Mouse (Mus musculus) liver, adult 2 months (tissue): Measurements from ENCODE around the gene Slc24a2. TPM values are rescaled to one million over a fixed set of nuclear protein-coding genes. Genes with fewer than 3 reads are reported as not detected.

Experiments
- DNase-seq: peaks from one replicate; pipeline ENCODE4 v3.0.0-alpha.2; 2011; ENCODE audit warnings: low read depth, low spot score; ENCODE audit errors: extremely low read depth
- H3K27ac ChIP-seq: fragments of 200-500 bp; replicated peaks from 2 replicates; pipeline ENCODE4 v1.5.1; 2012; ENCODE audit warnings: low read depth, mild to moderate bottlenecking, control low read depth, inconsistent platforms, low read length; ENCODE audit not compliant: insufficient read depth
- H3K27me3 ChIP-seq: fragments of 200-500 bp; 2 replicates; pipeline ENCODE4 v1.6.1; 2012; ENCODE audit warnings: mild to moderate bottlenecking, moderate library complexity, low read length, inconsistent platforms; ENCODE audit not compliant: control insufficient read depth, insufficient read depth
- H3K36me3 ChIP-seq: fragments of 200-500 bp; 2 replicates; pipeline ENCODE4 v1.6.1; 2012; ENCODE audit warnings: low read length, inconsistent platforms; ENCODE audit not compliant: control insufficient read depth, insufficient read depth
- H3K4me1 ChIP-seq: fragments of 200-500 bp; 2 replicates; pipeline ENCODE4 v1.6.1; 2011; ENCODE audit warnings: low read length; ENCODE audit not compliant: control insufficient read depth, insufficient read depth
- H3K4me3 ChIP-seq: fragments of 200-500 bp; 2 replicates; pipeline ENCODE4 v1.5.1; 2011; ENCODE audit warnings: low read depth, mild to moderate bottlenecking, control low read depth, low read length, moderate library complexity; ENCODE audit not compliant: insufficient read depth
- H3K79me2 ChIP-seq: fragments of 200-500 bp; 2 replicates; pipeline ENCODE4 v1.6.1; 2012; ENCODE audit warnings: inconsistent platforms, mild to moderate bottlenecking, low read length, moderate library complexity; ENCODE audit not compliant: control insufficient read depth, insufficient read depth
- H3K9ac ChIP-seq: fragments of 200-500 bp; 2 replicates; pipeline ENCODE4 v1.6.1; 2012; ENCODE audit warnings: low read depth, mild to moderate bottlenecking, control low read depth, inconsistent platforms, low read length
- CTCF ChIP-seq: fragments of 200-500 bp; IDR thresholded peaks from 2 replicates; pipeline ENCODE4 v1.5.1; 2011; ENCODE audit warnings: low read depth, low read length, control low read depth
- POLR2A ChIP-seq: fragments of 200-500 bp; IDR thresholded peaks from 2 replicates; pipeline ENCODE4 v1.6.1; 2011; ENCODE audit warnings: low read length, control low read depth; ENCODE audit not compliant: insufficient read depth; ENCODE audit errors: extremely low read depth
- WGBS: fragments of 180-500 bp; shearing (Covaris S2); methylation state at CpG from one replicate; pipeline ENCODE4 v1.1.7; 2018; 5-methylcytosine and 5-hydroxymethylcytosine counted together
- polyA plus RNA-seq: library from polyadenylated mRNA; depleted of rRNA; stranded (reverse); fragments of >200 nt; gene quantifications from 2 replicates; pipeline ENCODE4 v1.2.3, GENCODE M21; 2012
- total RNA-seq: library from RNA; depleted of rRNA; stranded (reverse); fragments of >200 nt; gene quantifications from 2 replicates; pipeline ENCODE4 v1.2.3, GENCODE M21; 2014

Gene Slc24a2
- total and polyA plus RNA-seq, 2 experiments = not detected

- Histone ChIP-seq H3K27ac (no peak overlapping the region), H3K4me3 (no peak overlapping the region), H3K36me3 (no peaks in the 10 kb centered on the region), H3K79me2 (no peaks in the 10 kb centered on the region), H3K4me1 (no peaks in the 10 kb centered on the region), H3K27me3 (no peaks in the 10 kb centered on the region), H3K9ac (no peak overlapping the region)
- peak; percentile 10 for DNase-seq
- 44% methylated on average over 14 of the region's 14 CpGs for WGBS
- TF ChIP-seq POLR2A = no peak
- TF ChIP-seq CTCF = peak; percentile 34; the same call in 1 of the 2 replicates
Measured at GRCm38 (mm10) chr4:86957576-86958411, 272.5 kb downstream of the Slc24a2 start.

- Histone ChIP-seq H3K9ac (no peak overlapping the region), H3K4me3 (no peak overlapping the region), H3K79me2 (no peaks in the 10 kb centered on the region), H3K36me3 (no peaks in the 10 kb centered on the region), H3K4me1 (no peaks in the 10 kb centered on the region), H3K27me3 (no peaks in the 10 kb centered on the region), H3K27ac (no peak overlapping the region)
- no peak for TF ChIP-seq CTCF
- no peak for TF ChIP-seq POLR2A
- 53% methylated on average over 4 of the region's 4 CpGs for WGBS
- DNase-seq = no peak
Measured at GRCm38 (mm10) chr4:86955448-86955847, 274.8 kb downstream of the Slc24a2 start.

GRCm38 (mm10) chr4:86953519-86953918, 276.8 kb downstream of the Slc24a2 start:
- DNase-seq = no peak
- Histone ChIP-seq H3K4me1 (no peaks in the 10 kb centered on the region), H3K27ac (no peak overlapping the region), H3K36me3 (no peaks in the 10 kb centered on the region), H3K4me3 (no peak overlapping the region), H3K79me2 (no peaks in the 10 kb centered on the region), H3K9ac (no peak overlapping the region), H3K27me3 (no peaks in the 10 kb centered on the region)
- TF ChIP-seq POLR2A (no peak), CTCF (no peak)
- 48% methylated on average over 5 of the region's 5 CpGs for WGBS

- Histone ChIP-seq H3K4me3 (no peak overlapping the region), H3K79me2 (no peaks in the 10 kb centered on the region), H3K4me1 (no peaks in the 10 kb centered on the region), H3K27ac (no peak overlapping the region), H3K9ac (no peak overlapping the region), H3K36me3 (no peaks in the 10 kb centered on the region), H3K27me3 (no peaks in the 10 kb centered on the region)
- 94% methylated on average over 1 of the region's 1 CpGs for WGBS
- no peak for DNase-seq
- no peak for TF ChIP-seq POLR2A
- no peak for TF ChIP-seq CTCF
Measured at GRCm38 (mm10) chr4:86948794-86949193, 281.5 kb downstream of the Slc24a2 start.

- no peaks in the 10 kb centered on the region for H3K4me1 ChIP-seq
- H3K36me3 ChIP-seq = no peaks in the 10 kb centered on the region
- no peak overlapping the region for H3K4me3 ChIP-seq
- 62% methylated on average over 6 of the region's 6 CpGs for WGBS
- no peaks in the 10 kb centered on the region for H3K79me2 ChIP-seq
- TF ChIP-seq POLR2A = no peak
- no peak for TF ChIP-seq CTCF
- H3K9ac ChIP-seq = no peak overlapping the region
- DNase-seq = no peak
- H3K27ac ChIP-seq = no peak overlapping the region
- H3K27me3 ChIP-seq = no peaks in the 10 kb centered on the region
Measured at GRCm38 (mm10) chr4:86943296-86943695, 287.0 kb downstream of the Slc24a2 start.

GRCm38 (mm10) chr4:86942656-86943055, 287.6 kb downstream of the Slc24a2 start:
- no peak overlapping the region for H3K9ac ChIP-seq
- 81% methylated on average over 6 of the region's 6 CpGs for WGBS
- no peak for TF ChIP-seq POLR2A
- TF ChIP-seq CTCF = no peak
- no peak for DNase-seq
- H3K27ac ChIP-seq = no peak overlapping the region
- no peaks in the 10 kb centered on the region for H3K79me2 ChIP-seq
- no peaks in the 10 kb centered on the region for H3K36me3 ChIP-seq
- H3K4me3 ChIP-seq = no peak overlapping the region
- no peaks in the 10 kb centered on the region for H3K4me1 ChIP-seq
- no peaks in the 10 kb centered on the region for H3K27me3 ChIP-seq
